Mouse (Mus musculus): ENCODE measurements around the gene Stk24.

DNA sequence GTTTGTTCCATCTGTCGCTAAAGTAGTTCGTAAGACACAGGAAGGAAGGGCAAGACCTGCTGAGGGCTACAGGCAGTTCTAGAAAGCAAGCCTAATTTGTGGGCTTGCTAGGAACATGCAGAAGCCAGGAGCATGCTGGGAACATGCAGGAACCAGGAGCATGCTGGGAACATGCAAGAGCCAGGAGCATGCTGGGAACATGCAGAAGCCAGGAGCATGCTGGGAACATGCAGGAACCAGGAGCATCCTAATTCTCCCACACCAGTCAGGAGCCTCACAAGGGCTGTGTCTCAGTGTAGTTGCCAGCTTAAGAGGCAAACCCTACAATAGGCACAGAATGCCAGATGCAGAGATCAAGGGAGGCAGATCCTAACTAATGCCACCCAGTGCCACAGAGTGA is 53.4 kb downstream of the Stk24 start:
- TF ChIP-seq CTCF (IDR thresholded peaks at IDR 0.05; ENCODE audit: low read depth, low read length) (no peak), POLR2A (IDR thresholded peaks at IDR 0.05; ENCODE audit: borderline replicate concordance, low read depth, low read length) (no peak)
